Mouse (Mus musculus) kidney, adult 2 months (tissue): ENCODE results near the gene Tomm22.

Source experiments
- CTCF ChIP-seq: fragments of 200-500 bp; conservative IDR thresholded peaks from 2 replicates; pipeline ENCODE4 v1.5.1; 2011; ENCODE audit warnings: low read depth, mild to moderate bottlenecking, control low read depth, low read length, moderate library complexity, mixed read lengths; ENCODE audit not compliant: insufficient read depth, insufficient read length
- POLR2A ChIP-seq: fragments of 200-500 bp; IDR thresholded peaks from one replicate; pipeline ENCODE4 v1.6.1; 2011; ENCODE audit warnings: low read depth, low read length, control low read depth

GRCm38 (mm10) chr15:79658531-79659375 lies 11.9 kb upstream of the Tomm22 start, which contains the start of the genes Fam227a and Cby1:
- no peak for TF ChIP-seq POLR2A
- TF ChIP-seq CTCF, result no peak
